Mouse (Mus musculus) effector memory CD4-positive, alpha-beta T cell, adult 5 months (primary cell): ENCODE data around the gene Csn3. TPM values are rescaled to one million over a fixed set of nuclear protein-coding genes. Genes with fewer than 3 reads are reported as not detected.

Experiments used
- polyA plus RNA-seq: library from polyadenylated mRNA; unstranded; fragments of 100-300 nt; shearing (Covaris generic); gene quantifications from one replicate; pipeline ENCODE4 v1.2.1, GENCODE M21; 2017

Gene Csn3
- not detected for polyA plus RNA-seq

GRCm38 (mm10) chr5:87925372-87925771 is at the start of gene Csn3:
Csn3 (plus strand) TSS chr5:87925579.

DNA sequence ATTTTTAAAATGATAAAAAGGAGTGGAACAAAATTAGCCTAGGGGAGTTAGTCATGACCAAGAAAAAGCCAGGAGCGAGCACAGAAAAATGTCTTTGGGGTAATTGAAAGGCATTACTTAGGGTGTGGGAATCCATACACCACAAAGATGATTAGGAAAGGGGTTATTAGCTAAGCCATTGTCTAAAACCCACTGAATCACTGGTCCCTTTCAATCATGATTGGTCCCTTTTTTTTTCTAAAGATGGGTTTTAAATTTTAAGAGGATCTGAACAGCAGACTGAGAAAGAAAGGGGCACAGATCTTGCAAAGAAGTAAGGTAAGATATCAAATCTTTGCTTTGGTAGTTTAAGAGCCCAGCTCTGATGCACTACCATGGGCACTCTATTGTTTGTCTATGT is 40.6 kb upstream of the Csn3 start, which contains the start of gene Odam:
Odam (plus strand) TSS at position 301 of the 400 bp plus-strand sequence.

DNA sequence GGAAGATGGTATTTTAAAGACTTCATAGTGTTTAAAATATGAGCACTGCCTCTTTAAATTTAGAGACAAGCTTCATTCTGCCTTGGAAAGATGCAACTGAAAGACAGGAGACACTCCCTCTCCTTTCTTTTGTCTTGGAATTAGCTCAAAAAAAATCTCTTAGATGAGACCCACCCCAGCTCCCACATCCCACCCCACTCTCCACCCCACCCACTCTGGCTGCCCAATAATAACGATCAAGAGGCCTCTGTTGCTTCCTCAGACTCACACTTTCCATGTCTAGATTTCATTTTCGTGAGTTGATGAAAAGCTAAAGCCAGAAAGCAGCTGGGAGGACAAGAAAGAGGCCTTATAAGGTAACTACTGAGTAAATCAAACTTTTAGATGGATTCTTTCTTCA is 43.8 kb downstream of the Csn3 start, which contains the start of the genes 2310003L06Rik and Gm28434:
2310003L06Rik (plus strand) TSS at position 259 of the 400 bp plus-strand sequence.
Gm28434 (plus strand) TSS at position 317 of the 400 bp plus-strand sequence.

DNA sequence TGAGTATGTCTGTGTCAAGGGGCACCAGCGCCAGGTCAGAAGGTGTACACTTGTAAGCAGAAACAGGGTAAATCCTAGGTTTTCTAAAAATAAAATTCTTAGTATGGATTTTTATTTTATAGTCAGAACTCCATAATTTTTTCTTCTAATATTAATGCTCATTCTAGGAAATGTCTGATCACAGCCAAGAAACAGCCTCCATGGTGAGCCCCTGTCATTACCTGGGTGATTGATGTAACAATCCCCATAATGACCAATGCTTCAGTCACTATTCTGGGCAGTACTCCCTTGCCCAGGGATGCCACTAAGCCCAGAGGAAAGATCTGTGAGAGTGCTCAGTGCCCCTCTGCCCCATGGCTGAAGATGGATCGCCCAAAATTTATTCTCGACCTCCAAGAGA is 53.8 kb downstream of the Csn3 start, which contains the start of gene Cabs1:
Cabs1 (plus strand) TSS at position 301 of the 400 bp plus-strand sequence.

Other genes starting within 250 kb of the Csn3 start
- not detected for gene Csn2, start 225.9 kb upstream of the Csn3 start, polyA plus RNA-seq
- not detected for gene Csn1s2a, start 151.0 kb upstream of the Csn3 start, polyA plus RNA-seq
- 0.17 TPM for gene Csn1s2b, start 117.5 kb upstream of the Csn3 start, polyA plus RNA-seq
- not detected for gene Prr27, start 99.9 kb upstream of the Csn3 start, polyA plus RNA-seq
- not detected for gene Odam, start 40.5 kb upstream of the Csn3 start, polyA plus RNA-seq
- not detected for gene 2310003L06Rik, start 43.9 kb downstream of the Csn3 start, polyA plus RNA-seq
- gene Gm28434, start 43.9 kb downstream of the Csn3 start, polyA plus RNA-seq = not detected
- gene Cabs1, start 53.9 kb downstream of the Csn3 start, polyA plus RNA-seq = not detected
- not detected for gene Smr3a, start 77.0 kb downstream of the Csn3 start, polyA plus RNA-seq
- gene Smr2, start 161.0 kb downstream of the Csn3 start, polyA plus RNA-seq = not detected
- not detected for gene Gm11116, start 186.0 kb downstream of the Csn3 start, polyA plus RNA-seq
- not detected for gene Gm11115, start 228.5 kb downstream of the Csn3 start, polyA plus RNA-seq